Mouse (Mus musculus) liver, adult 2 months (tissue): ENCODE data around the gene Ddx3x.

Source experiments
- CTCF ChIP-seq: fragments of 200-500 bp; IDR thresholded peaks from 2 replicates; pipeline ENCODE4 v1.5.1; 2011; ENCODE audit warnings: low read depth, low read length, control low read depth
- POLR2A ChIP-seq: fragments of 200-500 bp; IDR thresholded peaks from 2 replicates; pipeline ENCODE4 v1.6.1; 2011; ENCODE audit warnings: low read length, control low read depth; ENCODE audit not compliant: insufficient read depth; ENCODE audit errors: extremely low read depth

GRCm38 (mm10) chrX:13281329-13282088 lies 739 bp downstream of the Ddx3x start:
- TF ChIP-seq CTCF (no peak), POLR2A (no peak)
